Mouse (Mus musculus): Measurements from ENCODE around the gene Vmn1r45. TPM values are rescaled to one million over a fixed set of nuclear protein-coding genes. Genes with fewer than 3 reads are reported as not detected.
"Not testable (repeated sequence)": the region's sequence is repeated elsewhere in the genome, so short reads cannot be mapped to it uniquely, and the experiment has no call there.

The Vmn1r45 gene
- polyA plus RNA-seq (2015; fragmentation: Nextera tagmentation; extraction: Ambion mirVana), result not detected in 2 replicates

DNA sequence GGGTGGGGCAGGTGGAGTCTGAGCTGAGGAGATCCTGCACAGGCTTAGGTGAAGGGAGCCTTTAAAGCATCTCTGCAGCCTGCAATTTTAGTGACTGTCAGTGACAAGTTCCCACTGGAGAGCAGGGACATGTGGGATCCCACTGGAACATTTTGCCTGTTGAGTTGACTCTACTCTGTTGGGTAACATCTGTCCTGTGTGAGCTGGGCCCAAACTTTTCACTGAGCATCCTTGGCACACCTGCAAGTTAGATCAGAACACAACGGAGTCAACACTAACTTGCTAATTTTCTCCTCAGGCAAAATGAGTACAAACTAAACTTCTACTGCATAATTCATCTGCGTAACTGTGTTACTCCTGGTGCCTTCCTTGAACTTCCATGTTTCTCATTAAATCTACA, at the start of gene Vmn1r45:
Gene Vmn1r45, minus strand, starts transcription at position 101 of the 400 bp plus-strand sequence.
- not testable (repeated sequence) for H3K4me1 ChIP-seq (ENCODE audit: control insufficient read depth, low read depth, low read length); H3K27me3 ChIP-seq (ENCODE audit: control insufficient read depth, insufficient read depth, low read depth, low read length); H3K9ac ChIP-seq (ENCODE audit: low read depth, low read length); H3K27ac ChIP-seq (ENCODE audit: low read length); ATAC-seq (ENCODE audit: low read depth); H3K4me3 ChIP-seq (ENCODE audit: low read depth, low read length); H3K9me3 ChIP-seq (replicated peaks; ENCODE audit: control insufficient read depth, low read length); H3K36me3 ChIP-seq (ENCODE audit: control insufficient read depth, insufficient read depth); H3K4me2 ChIP-seq (ENCODE audit: low read depth, low read length)
- WGBS (ENCODE audit: insufficient replicate concordance), result 58% methylated on average over 2 of the region's 2 CpGs

GRCm38 (mm10) chr6:89985989-89986388, 45.6 kb upstream of the Vmn1r45 start:
- Histone ChIP-seq H3K27me3 (ENCODE audit: control insufficient read depth, insufficient read depth, low read depth, low read length) (no peaks in the 10 kb centered on the region), H3K36me3 (ENCODE audit: control insufficient read depth, insufficient read depth) (no peaks in the 10 kb centered on the region), H3K4me3 (ENCODE audit: low read depth, low read length) (no peak overlapping the region), H3K4me1 (ENCODE audit: control insufficient read depth, low read depth, low read length) (no peaks in the 10 kb centered on the region), H3K27ac (ENCODE audit: low read length) (no peak overlapping the region), H3K9ac (ENCODE audit: low read depth, low read length) (no peak overlapping the region), H3K9me3 (replicated peaks; ENCODE audit: control insufficient read depth, low read length) (no peaks in the 10 kb centered on the region), H3K4me2 (ENCODE audit: low read depth, low read length) (no peak overlapping the region)
- 6% methylated on average over 1 of the region's 1 CpGs for WGBS (ENCODE audit: insufficient replicate concordance)
- no peak for ATAC-seq (ENCODE audit: low read depth)

DNA sequence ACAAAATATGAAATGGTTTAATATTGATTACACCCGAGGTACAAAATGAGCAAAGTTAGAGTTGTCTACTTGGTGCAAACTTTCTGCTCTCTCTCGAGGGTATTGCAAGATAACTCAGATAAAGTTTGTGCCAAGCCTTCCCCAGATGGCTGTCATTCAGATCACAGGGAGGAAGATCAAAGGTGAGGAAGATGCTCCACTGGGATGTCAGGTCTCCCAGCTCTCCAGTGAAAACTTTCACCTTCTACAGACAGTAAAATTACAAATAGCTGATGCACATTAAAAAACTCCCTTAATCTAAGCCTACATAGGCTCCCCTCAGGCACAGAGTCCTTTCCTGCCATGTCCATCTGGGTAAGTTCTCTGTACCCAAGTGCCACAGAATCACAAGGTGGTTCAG, 28.6 kb upstream of the Vmn1r45 start, which contains the start of gene Vmn1r46:
Gene Vmn1r46, plus strand, starts transcription at position 301 of the 400 bp plus-strand sequence.
- 32% methylated on average over 2 of the region's 2 CpGs for WGBS (ENCODE audit: insufficient replicate concordance)
- no peak within 1 kb of the TSS for H3K4me3 ChIP-seq (ENCODE audit: low read depth, low read length)

GRCm38 (mm10) chr6:89966341-89966740, 25.9 kb upstream of the Vmn1r45 start:
- Histone ChIP-seq H3K9ac (ENCODE audit: low read depth, low read length) (no peak overlapping the region), H3K4me1 (ENCODE audit: control insufficient read depth, low read depth, low read length) (no peaks in the 10 kb centered on the region), H3K4me2 (ENCODE audit: low read depth, low read length) (no peak overlapping the region), H3K36me3 (ENCODE audit: control insufficient read depth, insufficient read depth) (no peaks in the 10 kb centered on the region), H3K27me3 (ENCODE audit: control insufficient read depth, insufficient read depth, low read depth, low read length) (no peaks in the 10 kb centered on the region), H3K27ac (ENCODE audit: low read length) (no peak overlapping the region), H3K9me3 (replicated peaks; ENCODE audit: control insufficient read depth, low read length) (no peaks in the 10 kb centered on the region; the same call in 1 of the 2 replicates), H3K4me3 (ENCODE audit: low read depth, low read length) (no peak overlapping the region)
- no peak for ATAC-seq (ENCODE audit: low read depth)

More for the DNA sequence above, 28.6 kb upstream of the Vmn1r45 start, which contains the start of gene Vmn1r46:
- Histone ChIP-seq H3K9me3 (replicated peaks; ENCODE audit: control insufficient read depth, low read length) (no peaks in the 10 kb centered on the region; the same call in 1 of the 2 replicates), H3K27me3 (ENCODE audit: control insufficient read depth, insufficient read depth, low read depth, low read length) (no peaks in the 10 kb centered on the region), H3K9ac (ENCODE audit: low read depth, low read length) (no peak within 1 kb of the TSS), H3K36me3 (ENCODE audit: control insufficient read depth, insufficient read depth) (no peaks in the 10 kb centered on the region), H3K4me1 (ENCODE audit: control insufficient read depth, low read depth, low read length) (no peaks in the 10 kb centered on the region), H3K27ac (ENCODE audit: low read length) (no peak within 1 kb of the TSS), H3K4me2 (ENCODE audit: low read depth, low read length) (no peak within 1 kb of the TSS)
- ATAC-seq (ENCODE audit: low read depth), result no peak

DNA sequence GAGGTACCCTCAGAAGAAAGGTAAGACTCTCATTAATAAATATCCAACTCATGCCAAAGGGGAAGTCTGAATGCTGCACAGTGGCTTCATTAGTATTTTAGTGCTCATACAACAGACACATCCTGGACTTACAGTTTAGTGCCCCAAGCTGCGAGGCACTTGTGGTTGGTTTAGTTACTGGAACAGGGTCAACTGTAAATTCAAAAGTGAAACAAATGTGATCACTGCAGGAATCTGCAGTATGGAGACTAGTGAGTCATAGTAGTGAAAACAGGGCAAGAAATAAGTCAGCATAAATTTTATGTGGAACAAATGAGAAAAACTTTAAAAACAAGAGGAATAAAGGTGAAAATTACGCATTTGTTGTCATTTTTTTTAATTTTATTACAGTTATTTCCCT, 13.2 kb upstream of the Vmn1r45 start:
- Histone ChIP-seq H3K9ac (ENCODE audit: low read depth, low read length) (no peak overlapping the region), H3K9me3 (replicated peaks; ENCODE audit: control insufficient read depth, low read length) (no peaks in the 10 kb centered on the region), H3K27me3 (ENCODE audit: control insufficient read depth, insufficient read depth, low read depth, low read length) (no peaks in the 10 kb centered on the region), H3K4me1 (ENCODE audit: control insufficient read depth, low read depth, low read length) (no peaks in the 10 kb centered on the region), H3K36me3 (ENCODE audit: control insufficient read depth, insufficient read depth) (no peaks in the 10 kb centered on the region), H3K4me3 (ENCODE audit: low read depth, low read length) (no peak overlapping the region), H3K4me2 (ENCODE audit: low read depth, low read length) (no peak overlapping the region), H3K27ac (ENCODE audit: low read length) (no peak overlapping the region)
- 47% methylated on average over 2 of the region's 2 CpGs for WGBS (ENCODE audit: insufficient replicate concordance)
- no peak for ATAC-seq (ENCODE audit: low read depth)

- Histone ChIP-seq H3K4me2 (ENCODE audit: low read depth, low read length) (no peak overlapping the region), H3K4me3 (ENCODE audit: low read depth, low read length) (no peak overlapping the region), H3K4me1 (ENCODE audit: control insufficient read depth, low read depth, low read length) (no peaks in the 10 kb centered on the region), H3K36me3 (ENCODE audit: control insufficient read depth, insufficient read depth) (no peaks in the 10 kb centered on the region), H3K27me3 (ENCODE audit: control insufficient read depth, insufficient read depth, low read depth, low read length) (no peaks in the 10 kb centered on the region), H3K27ac (ENCODE audit: low read length) (no peak overlapping the region), H3K9ac (ENCODE audit: low read depth, low read length) (no peak overlapping the region), H3K9me3 (replicated peaks; ENCODE audit: control insufficient read depth, low read length) (no peaks in the 10 kb centered on the region)
- WGBS (ENCODE audit: insufficient replicate concordance), result 55% methylated on average over 2 of the region's 2 CpGs
- ATAC-seq (ENCODE audit: low read depth), result no peak
Measured at GRCm38 (mm10) chr6:89940926-89941325, 528 bp upstream of the Vmn1r45 start.

- no peak overlapping the region for H3K4me2 ChIP-seq (ENCODE audit: low read depth, low read length)
- H3K9me3 ChIP-seq (replicated peaks; ENCODE audit: control insufficient read depth, low read length), result no peaks in the 10 kb centered on the region
- H3K27ac ChIP-seq (ENCODE audit: low read length), result no peak overlapping the region
- no peaks in the 10 kb centered on the region for H3K27me3 ChIP-seq (ENCODE audit: control insufficient read depth, insufficient read depth, low read depth, low read length)
- H3K9ac ChIP-seq (ENCODE audit: low read depth, low read length), result no peak overlapping the region
- WGBS (ENCODE audit: insufficient replicate concordance), result 35% methylated on average over 2 of the region's 2 CpGs
- H3K36me3 ChIP-seq (ENCODE audit: control insufficient read depth, insufficient read depth), result no peaks in the 10 kb centered on the region
- H3K4me1 ChIP-seq (ENCODE audit: control insufficient read depth, low read depth, low read length), result no peaks in the 10 kb centered on the region
- no peak for ATAC-seq (ENCODE audit: low read depth)
- no peak overlapping the region for H3K4me3 ChIP-seq (ENCODE audit: low read depth, low read length)
Measured at GRCm38 (mm10) chr6:89883812-89884211, 56.6 kb downstream of the Vmn1r45 start.

GRCm38 (mm10) chr6:89883360-89883759, 57.0 kb downstream of the Vmn1r45 start, which contains the start of gene Vmn1r44:
Gene Vmn1r44, plus strand, starts transcription at chr6:89883660.
- no peak within 1 kb of the TSS for H3K9ac ChIP-seq (ENCODE audit: low read depth, low read length)
- no peak within 1 kb of the TSS for H3K4me3 ChIP-seq (ENCODE audit: low read depth, low read length)
- no peaks in the 10 kb centered on the region for H3K4me1 ChIP-seq (ENCODE audit: control insufficient read depth, low read depth, low read length)
- ATAC-seq (ENCODE audit: low read depth), result no peak
- no peak within 1 kb of the TSS for H3K27ac ChIP-seq (ENCODE audit: low read length)
- WGBS (ENCODE audit: insufficient replicate concordance), result 61% methylated on average over 1 of the region's 1 CpGs
- H3K36me3 ChIP-seq (ENCODE audit: control insufficient read depth, insufficient read depth), result no peaks in the 10 kb centered on the region
- no peaks in the 10 kb centered on the region for H3K9me3 ChIP-seq (replicated peaks; ENCODE audit: control insufficient read depth, low read length)
- no peaks in the 10 kb centered on the region for H3K27me3 ChIP-seq (ENCODE audit: control insufficient read depth, insufficient read depth, low read depth, low read length)
- no peak within 1 kb of the TSS for H3K4me2 ChIP-seq (ENCODE audit: low read depth, low read length)
